Mouse (Mus musculus): ENCODE measurements around the gene Cttn. TPM values are rescaled to one million over a fixed set of nuclear protein-coding genes. Genes with fewer than 3 reads are reported as not detected.

The Cttn gene
- total RNA-seq, 2 experiments from 2014 or later = 23.7 to 34.7 TPM

DNA sequence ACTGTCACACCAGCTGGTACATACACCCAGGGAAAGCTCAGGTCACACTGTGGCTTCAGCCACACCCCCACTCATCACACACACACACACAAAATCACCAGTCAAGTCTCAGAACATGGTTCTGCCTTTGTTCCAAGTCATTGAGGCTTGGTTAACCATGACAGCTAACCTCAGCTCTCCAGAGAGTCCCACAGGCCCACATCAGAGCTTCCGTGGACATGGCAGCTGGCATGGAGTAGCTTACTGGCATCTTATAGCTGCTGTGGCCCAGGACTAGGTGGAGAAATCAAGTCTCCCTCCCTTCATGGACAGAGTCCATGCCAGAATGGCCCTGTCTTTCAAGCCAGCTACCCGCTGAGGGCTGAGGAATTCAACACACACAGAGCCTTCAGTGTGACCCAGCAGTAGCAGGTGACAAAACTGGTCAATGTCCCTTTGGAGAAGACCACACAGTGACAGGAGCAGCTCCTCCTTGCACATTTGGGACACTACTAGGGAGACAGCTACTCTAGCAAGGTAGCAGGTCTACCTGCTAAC, 62.3 kb downstream of the Cttn start:
- no peak for ATAC-seq (replicated peaks; ENCODE audit: low FRiP score, low TSS enrichment, poor library complexity, severe bottlenecking)

DNA sequence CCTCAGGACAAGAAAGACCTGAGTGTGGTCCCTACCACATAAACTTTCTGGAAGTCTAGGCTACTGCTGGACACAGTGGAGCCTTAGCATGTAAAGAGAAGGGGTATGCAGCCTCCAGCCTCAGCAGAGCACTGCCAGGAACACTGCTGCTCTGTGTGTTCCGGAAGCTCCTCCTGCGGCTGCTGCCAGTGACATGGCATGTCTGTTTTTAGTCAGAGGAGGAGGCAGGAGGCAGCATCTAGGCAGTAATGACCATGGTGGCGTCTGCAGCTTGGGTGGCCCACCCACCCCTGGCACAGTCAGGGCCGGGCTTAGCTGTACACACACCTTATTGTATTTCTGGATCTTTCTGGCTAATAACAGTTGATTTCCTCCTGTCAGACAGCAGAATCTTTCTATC, 63.1 kb downstream of the Cttn start:
- ATAC-seq (replicated peaks; ENCODE audit: low FRiP score, low TSS enrichment, poor library complexity, severe bottlenecking) = no peak

DNA sequence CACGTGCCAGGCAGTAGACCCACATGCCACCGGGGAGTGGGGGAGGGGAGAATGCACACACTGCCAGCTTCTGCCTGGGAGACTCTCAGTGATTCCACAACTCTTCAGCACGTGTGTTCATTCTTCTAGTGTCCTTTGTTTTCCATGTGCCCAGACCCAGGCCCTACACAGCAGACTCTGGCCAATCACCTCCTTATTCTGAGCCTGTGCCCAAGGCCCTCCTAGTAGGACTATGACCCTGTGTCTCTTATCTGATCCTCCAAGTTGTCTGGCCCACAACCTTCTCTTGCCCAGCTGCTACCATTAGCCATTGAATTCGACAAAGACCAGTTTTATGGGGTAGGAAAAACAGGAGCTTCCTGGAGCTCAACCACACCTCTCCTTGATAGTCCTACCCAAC, 68.3 kb downstream of the Cttn start:
- no peak for ATAC-seq (replicated peaks; ENCODE audit: low FRiP score, low TSS enrichment, poor library complexity, severe bottlenecking)

DNA sequence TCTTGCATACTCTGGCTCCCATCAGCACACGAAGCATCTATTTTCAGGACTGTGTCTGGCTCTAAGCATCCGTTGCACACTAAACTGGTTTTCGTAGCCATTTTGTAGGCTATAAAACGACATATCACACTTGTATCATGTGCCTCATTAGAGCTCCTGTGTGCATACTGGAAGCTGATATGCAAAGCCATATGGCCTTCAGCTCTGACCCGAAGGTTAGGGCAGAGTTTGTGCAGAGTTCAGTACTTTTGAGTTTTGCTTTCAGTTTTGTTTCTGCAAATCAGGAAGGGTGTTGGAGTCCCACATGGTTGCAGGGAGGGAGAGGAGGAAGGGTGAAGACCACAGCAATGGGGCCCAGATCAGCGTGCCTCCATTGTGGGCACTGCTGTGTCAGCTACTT, 79.1 kb downstream of the Cttn start:
- ATAC-seq (replicated peaks; ENCODE audit: low FRiP score, low TSS enrichment, poor library complexity, severe bottlenecking) = no peak

DNA sequence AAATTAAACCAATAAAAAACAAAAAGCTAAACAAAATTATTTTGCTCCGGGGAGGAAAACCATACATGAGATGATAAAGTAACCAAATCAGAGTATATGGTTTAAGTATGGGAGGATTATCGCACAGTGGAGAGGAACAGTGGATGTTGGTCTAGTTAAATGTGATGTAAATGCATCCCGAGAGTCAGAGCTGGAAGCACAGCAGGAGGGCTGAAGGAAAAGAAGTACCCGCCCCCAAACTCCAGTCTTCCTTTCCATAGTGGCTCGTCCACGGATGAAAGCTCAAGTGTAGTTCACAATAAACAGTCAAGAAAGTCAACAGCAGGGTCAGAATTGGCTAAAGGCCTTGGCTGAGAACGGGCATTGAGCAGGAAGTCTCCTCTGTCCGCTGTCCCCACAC, 80.1 kb downstream of the Cttn start:
- no peak for ATAC-seq (replicated peaks; ENCODE audit: low FRiP score, low TSS enrichment, poor library complexity, severe bottlenecking)

DNA sequence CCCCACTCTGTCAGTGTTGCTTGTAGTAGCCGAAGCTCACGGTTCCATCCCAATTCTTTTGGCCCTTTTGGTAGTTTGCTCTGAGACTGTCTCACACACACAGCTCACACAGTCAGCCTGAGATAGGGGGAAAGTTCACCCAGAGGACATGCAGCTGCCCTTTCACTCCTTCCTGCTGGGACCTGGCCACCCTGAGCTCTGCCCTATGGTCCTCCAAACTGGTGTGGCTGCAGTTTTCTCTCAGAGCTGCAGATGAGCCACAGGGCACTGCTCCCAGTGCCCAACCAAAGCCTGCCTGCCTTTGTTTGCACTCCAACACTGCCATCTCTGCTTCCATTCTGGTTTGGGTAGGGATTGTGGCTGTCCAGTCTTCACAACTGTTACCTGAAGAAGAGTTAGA, 81.1 kb downstream of the Cttn start:
- ATAC-seq (replicated peaks; ENCODE audit: low FRiP score, low TSS enrichment, poor library complexity, severe bottlenecking) = no peak

DNA sequence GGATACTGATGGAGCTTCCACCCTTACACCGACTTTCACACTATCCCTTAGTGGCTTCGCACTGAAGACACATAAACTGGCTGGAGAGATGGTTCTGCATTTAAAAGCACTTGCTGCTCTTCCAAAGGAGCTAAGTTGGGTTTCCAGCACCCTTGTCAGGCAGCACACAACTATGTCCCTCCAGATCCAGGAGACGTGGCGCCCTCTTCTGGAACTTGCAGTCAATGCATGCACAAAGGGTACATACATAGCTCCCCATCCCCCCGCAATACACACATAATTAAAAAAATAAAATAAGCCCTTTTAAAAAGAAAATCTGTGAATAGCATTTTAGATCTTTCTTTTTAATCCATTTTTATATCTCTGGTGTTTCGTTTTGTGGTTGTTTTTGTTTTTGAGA, 83.3 kb downstream of the Cttn start:
- ATAC-seq (replicated peaks; ENCODE audit: low FRiP score, low TSS enrichment, poor library complexity, severe bottlenecking) = no peak

Other genes starting within 250 kb of the Cttn start
- 69.2 and 98.4 TPM in 2 replicates for gene Ppfia1, start 82.7 kb upstream of the Cttn start, total RNA-seq (2014; fragmentation: Nextera tagmentation)
- 77.3 and 106 TPM in 2 replicates for gene Ppfia1, start 82.7 kb upstream of the Cttn start, total RNA-seq (2017)
- gene Fadd, start 111.5 kb upstream of the Cttn start, total RNA-seq (2014; fragmentation: Nextera tagmentation) = 10.1 and 10.5 TPM in 2 replicates
- 5.3 and 9.2 TPM in 2 replicates for gene Fadd, start 111.5 kb upstream of the Cttn start, total RNA-seq (2017)

All from megakaryocyte-erythroid progenitor cell, adult 5-6 weeks (primary cell).